Mouse (Mus musculus) activated CD4-positive, CD25-positive, alpha-beta regulatory T cell (primary cell): ENCODE data around the gene Masp2. TPM values are rescaled to one million over a fixed set of nuclear protein-coding genes. Genes with fewer than 3 reads are reported as not detected.

ENCODE experiments used
- polyA plus RNA-seq, 2 experiments: library from polyadenylated mRNA; unstranded; fragments of 100-300 nt; shearing (Covaris generic); gene quantifications; one replicate each; pipeline ENCODE4 v1.2.1; 2017

Gene Masp2
- under 1 TPM in 1 of 2 experiments, not detected in 1; 0.07 TPM for polyA plus RNA-seq

GRCm38 (mm10) chr4:148602357-148603120 is at the start of gene Masp2:
Gene Masp2, plus strand, starts transcription at chr4:148602554.

DNA sequence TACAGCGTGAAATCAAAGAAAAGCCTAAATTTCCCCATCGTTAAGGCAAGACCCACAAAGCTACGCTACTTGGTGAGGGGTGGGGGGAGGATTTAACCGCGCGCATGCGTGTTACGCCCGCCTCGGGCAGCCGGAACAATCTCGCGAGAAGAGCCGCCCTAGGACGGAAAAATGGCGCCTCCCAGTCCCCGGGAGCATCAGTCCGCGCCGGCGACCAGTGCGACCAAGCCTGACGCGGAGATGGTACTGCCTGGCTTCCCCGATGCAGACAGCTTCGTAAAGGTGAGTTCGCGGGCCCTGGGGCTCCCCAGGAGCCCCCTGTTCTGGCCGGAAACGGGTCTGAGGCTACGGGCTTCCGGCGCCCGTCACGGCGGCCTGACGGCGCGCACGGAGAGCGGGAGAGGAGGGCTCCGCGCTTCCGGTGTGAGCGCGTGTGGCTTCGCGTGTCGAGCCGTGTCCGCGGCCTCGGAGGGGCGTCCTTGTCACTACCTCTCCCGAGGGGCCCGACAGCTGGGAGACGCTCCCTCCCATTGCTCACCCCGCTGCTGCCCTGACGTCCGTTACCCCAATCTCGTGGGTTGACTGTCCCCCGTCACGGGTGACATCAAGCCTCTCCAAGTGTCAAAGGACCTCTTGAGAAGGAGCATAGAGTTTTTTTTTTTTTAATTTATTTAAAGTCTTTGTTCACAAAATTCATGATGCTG is 43.9 kb upstream of the Masp2 start, which contains the start of gene Exosc10:
Exosc10 (plus strand) TSS at position 133 of the 704 bp plus-strand sequence.

DNA sequence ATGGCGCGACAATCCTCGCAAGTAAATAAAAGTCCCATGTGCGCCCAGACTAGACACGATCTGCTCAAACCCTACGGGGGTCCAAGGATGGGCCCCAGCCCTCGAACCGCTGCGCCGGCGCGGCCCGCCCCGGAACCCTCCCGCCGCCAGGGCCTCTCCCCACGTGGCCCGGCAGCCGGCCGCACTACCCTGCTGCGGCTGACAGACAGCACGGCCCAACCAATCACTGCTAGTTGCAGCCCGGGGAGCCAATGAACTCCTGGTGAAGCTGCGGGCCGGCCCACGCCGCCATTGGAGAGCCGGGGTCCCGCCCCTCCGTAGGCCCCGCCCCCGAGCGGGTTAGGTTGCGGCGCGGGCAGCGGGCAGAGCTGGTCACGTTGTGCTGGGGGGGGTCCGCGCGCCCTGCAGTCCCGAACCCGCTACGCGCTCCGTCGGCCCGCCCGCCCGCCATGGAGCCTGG is 11.2 kb upstream of the Masp2 start, which contains the start of gene Srm:
Srm (plus strand) TSS at position 333 of the 460 bp plus-strand sequence.

GRCm38 (mm10) chr4:148626623-148627185 is 24.4 kb downstream of the Masp2 start, which contains the start of gene Tardbp:
Gene Tardbp, minus strand, starts transcription at chr4:148627019.

DNA sequence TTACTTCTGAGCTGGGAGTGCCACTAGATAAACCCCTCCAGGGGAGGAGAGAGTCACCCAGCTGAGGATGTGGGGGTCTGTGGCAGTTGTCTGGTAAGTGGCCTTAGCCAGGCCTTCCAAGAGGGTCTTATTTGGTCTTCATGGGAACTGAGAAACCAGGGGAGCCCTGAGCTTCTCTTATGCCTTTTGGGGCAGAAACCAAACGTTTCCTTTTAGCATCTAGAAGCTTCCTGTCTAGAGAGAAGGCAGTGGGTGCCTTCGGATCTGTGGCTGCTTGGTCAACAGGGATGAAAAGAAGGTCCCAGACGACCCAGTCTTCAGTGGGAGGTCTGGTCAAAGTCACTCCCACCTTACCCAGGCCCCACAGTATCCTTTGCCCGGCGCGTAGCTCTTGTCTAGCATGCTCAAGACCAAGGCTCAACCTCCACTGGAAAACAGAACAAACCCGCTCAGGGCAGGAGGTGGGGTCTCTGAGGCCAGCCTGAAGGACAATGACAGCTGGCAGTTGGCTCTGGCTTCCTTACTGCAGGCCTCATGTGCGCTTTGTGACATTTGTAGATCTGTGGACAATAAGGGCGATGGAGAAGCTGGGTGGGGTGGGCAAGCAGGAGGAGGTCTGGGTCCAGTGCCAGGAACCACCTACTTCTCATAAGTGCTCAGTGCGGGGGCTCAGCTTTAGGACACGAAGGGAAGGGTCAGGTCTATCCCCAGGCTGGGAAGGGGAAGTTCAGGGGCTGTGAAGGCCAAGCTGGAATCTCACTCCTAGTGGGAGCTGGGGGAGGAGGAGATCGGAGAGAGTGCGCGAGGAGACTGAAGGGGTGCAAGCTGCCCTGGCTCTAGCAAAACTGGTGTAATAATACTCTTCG is 41.2 kb downstream of the Masp2 start, which contains the start of gene Gm572:
Gm572 (plus strand) TSS at position 27 of the 866 bp plus-strand sequence.

Other genes with a start within 250 kb of the Masp2 start
- 10 to 100 TPM in 1 of 2 experiments, 1 to 10 TPM in 1; 9.9 to 16.0 TPM for gene Ubiad1, start 157.8 kb upstream of the Masp2 start, polyA plus RNA-seq
- 10 to 100 TPM; 21.0 to 21.2 TPM for gene Mtor, start 153.9 kb upstream of the Masp2 start, polyA plus RNA-seq
- under 1 TPM in 1 of 2 experiments, not detected in 1; 0.55 TPM for gene Angptl7, start 102.1 kb upstream of the Masp2 start, polyA plus RNA-seq
- 10 to 100 TPM; 93.0 to 96.6 TPM for gene Exosc10, start 44.1 kb upstream of the Masp2 start, polyA plus RNA-seq
- gene Srm, start 11.1 kb upstream of the Masp2 start, polyA plus RNA-seq, result 10 to 100 TPM; 51.4 to 97.6 TPM
- gene Tardbp, start 24.5 kb downstream of the Masp2 start, polyA plus RNA-seq, result 100 to 1,000 TPM; 178 to 198 TPM
- not detected for gene Gm572, start 40.8 kb downstream of the Masp2 start, polyA plus RNA-seq
- gene Casz1, start 201.9 kb downstream of the Masp2 start, polyA plus RNA-seq, result 1 to 10 TPM; 2.2 TPM